Mouse (Mus musculus): ENCODE measurements around the gene Cpe. TPM values are rescaled to one million over a fixed set of nuclear protein-coding genes. Genes with fewer than 3 reads are reported as not detected.

The Cpe gene
- polyA plus RNA-seq, 1 experiment from 2014 or later = 260 TPM

GRCm38 (mm10) chr8:64652285-64652684 is 40.6 kb downstream of the Cpe start:
- Histone ChIP-seq H3K27me3 (ENCODE audit: control insufficient read depth, insufficient read depth, low read length) (no peaks in the 10 kb centered on the region), H3K9me3 (ENCODE audit: control insufficient read depth, low read length) (no peaks in the 10 kb centered on the region), H3K36me3 (ENCODE audit: control insufficient read depth, insufficient read depth, low read length) (no peaks in the 10 kb centered on the region), H3K4me2 (ENCODE audit: low read depth, low read length, severe bottlenecking) (no peak overlapping the region), H3K9ac (ENCODE audit: low read length) (no peak overlapping the region), H3K4me3 (ENCODE audit: low read depth, low read length) (no peak overlapping the region), H3K4me1 (replicated peaks; ENCODE audit: control insufficient read depth, insufficient read depth, low read length) (no peaks in the 10 kb centered on the region), H3K27ac (ENCODE audit: low read depth, low read length) (no peak overlapping the region)
- ATAC-seq (replicated peaks; ENCODE audit: low FRiP score) = no peak
- DNase-seq (ENCODE audit: low spot score) = no peak

GRCm38 (mm10) chr8:64648063-64648462 is 44.8 kb downstream of the Cpe start:
- 90% methylated on average over 4 of the region's 4 CpGs for WGBS
- Histone ChIP-seq H3K27me3 (ENCODE audit: control insufficient read depth, insufficient read depth, low read length) (no peaks in the 10 kb centered on the region), H3K9ac (ENCODE audit: low read length) (no peak overlapping the region), H3K4me1 (replicated peaks; ENCODE audit: control insufficient read depth, insufficient read depth, low read length) (no peaks in the 10 kb centered on the region), H3K27ac (ENCODE audit: low read depth, low read length) (no peak overlapping the region), H3K36me3 (ENCODE audit: control insufficient read depth, insufficient read depth, low read length) (no peaks in the 10 kb centered on the region), H3K4me3 (ENCODE audit: low read depth, low read length) (no peak overlapping the region), H3K9me3 (ENCODE audit: control insufficient read depth, low read length) (no peaks in the 10 kb centered on the region), H3K4me2 (ENCODE audit: low read depth, low read length, severe bottlenecking) (no peak overlapping the region)
- ATAC-seq (replicated peaks; ENCODE audit: low FRiP score) (no peak), DNase-seq (ENCODE audit: low spot score) (no peak)

GRCm38 (mm10) chr8:64647148-64647547 is 45.7 kb downstream of the Cpe start:
- no peaks in the 10 kb centered on the region for H3K9me3 ChIP-seq (ENCODE audit: control insufficient read depth, low read length)
- H3K4me2 ChIP-seq (ENCODE audit: low read depth, low read length, severe bottlenecking) = no peak overlapping the region
- H3K4me1 ChIP-seq (replicated peaks; ENCODE audit: control insufficient read depth, insufficient read depth, low read length) = no peaks in the 10 kb centered on the region
- H3K4me3 ChIP-seq (ENCODE audit: low read depth, low read length) = no peak overlapping the region
- H3K27me3 ChIP-seq (ENCODE audit: control insufficient read depth, insufficient read depth, low read length) = no peaks in the 10 kb centered on the region
- 92% methylated on average over 3 of the region's 3 CpGs for WGBS
- H3K9ac ChIP-seq (ENCODE audit: low read length) = no peak overlapping the region
- H3K27ac ChIP-seq (ENCODE audit: low read depth, low read length) = no peak overlapping the region
- DNase-seq (ENCODE audit: low spot score) (no peak), ATAC-seq (replicated peaks; ENCODE audit: low FRiP score) (no peak)
- no peaks in the 10 kb centered on the region for H3K36me3 ChIP-seq (ENCODE audit: control insufficient read depth, insufficient read depth, low read length)

- Histone ChIP-seq H3K9ac (ENCODE audit: low read length) (no peak overlapping the region), H3K36me3 (ENCODE audit: control insufficient read depth, insufficient read depth, low read length) (no peaks in the 10 kb centered on the region), H3K27me3 (ENCODE audit: control insufficient read depth, insufficient read depth, low read length) (no peaks in the 10 kb centered on the region), H3K4me1 (replicated peaks; ENCODE audit: control insufficient read depth, insufficient read depth, low read length) (no peaks in the 10 kb centered on the region), H3K9me3 (ENCODE audit: control insufficient read depth, low read length) (no peaks in the 10 kb centered on the region), H3K4me2 (ENCODE audit: low read depth, low read length, severe bottlenecking) (no peak overlapping the region), H3K27ac (ENCODE audit: low read depth, low read length) (no peak overlapping the region), H3K4me3 (ENCODE audit: low read depth, low read length) (no peak overlapping the region)
- ATAC-seq (replicated peaks; ENCODE audit: low FRiP score) (no peak), DNase-seq (ENCODE audit: low spot score) (no peak)
- WGBS = 90% methylated on average over 5 of the region's 5 CpGs
Observed at GRCm38 (mm10) chr8:64646421-64646820, 46.4 kb downstream of the Cpe start.

- Histone ChIP-seq H3K4me1 (replicated peaks; ENCODE audit: control insufficient read depth, insufficient read depth, low read length) (0 out of 2 replicates have a peak, but pooled peaks cover 2% of the 10 kb centered on the region), H3K9me3 (ENCODE audit: control insufficient read depth, low read length) (no peaks in the 10 kb centered on the region), H3K4me2 (ENCODE audit: low read depth, low read length, severe bottlenecking) (no peak overlapping the region), H3K27me3 (ENCODE audit: control insufficient read depth, insufficient read depth, low read length) (no peaks in the 10 kb centered on the region), H3K9ac (ENCODE audit: low read length) (no peak overlapping the region), H3K36me3 (ENCODE audit: control insufficient read depth, insufficient read depth, low read length) (no peaks in the 10 kb centered on the region), H3K27ac (ENCODE audit: low read depth, low read length) (no peak overlapping the region), H3K4me3 (ENCODE audit: low read depth, low read length) (no peak overlapping the region)
- WGBS = 93% methylated on average over 12 of the region's 12 CpGs
- no peak for DNase-seq (ENCODE audit: low spot score)
- ATAC-seq (replicated peaks; ENCODE audit: low FRiP score) = no peak
Observed at GRCm38 (mm10) chr8:64644108-64645005, 48.5 kb downstream of the Cpe start.

- 86% methylated on average over 4 of the region's 4 CpGs for WGBS
- ATAC-seq (replicated peaks; ENCODE audit: low FRiP score) = no peak
Observed at GRCm38 (mm10) chr8:64643382-64643781, 49.5 kb downstream of the Cpe start.

GRCm38 (mm10) chr8:64642799-64643198 is 50.1 kb downstream of the Cpe start:
- 89% methylated on average over 3 of the region's 3 CpGs for WGBS
- ATAC-seq (replicated peaks; ENCODE audit: low FRiP score) = no peak
- no peaks in the 10 kb centered on the region for H3K27me3 ChIP-seq (ENCODE audit: control insufficient read depth, insufficient read depth, low read length)

More at GRCm38 (mm10) chr8:64643382-64643781, 49.5 kb downstream of the Cpe start:
- Histone ChIP-seq H3K36me3 (ENCODE audit: control insufficient read depth, insufficient read depth, low read length) (no peaks in the 10 kb centered on the region), H3K4me3 (ENCODE audit: low read depth, low read length) (no peak overlapping the region), H3K9ac (ENCODE audit: low read length) (no peak overlapping the region), H3K27me3 (ENCODE audit: control insufficient read depth, insufficient read depth, low read length) (no peaks in the 10 kb centered on the region), H3K4me2 (ENCODE audit: low read depth, low read length, severe bottlenecking) (no peak overlapping the region), H3K4me1 (replicated peaks; ENCODE audit: control insufficient read depth, insufficient read depth, low read length) (0 out of 2 replicates have a peak, but pooled peaks cover 2% of the 10 kb centered on the region), H3K9me3 (ENCODE audit: control insufficient read depth, low read length) (no peaks in the 10 kb centered on the region), H3K27ac (ENCODE audit: low read depth, low read length) (no peak overlapping the region)
- DNase-seq (ENCODE audit: low spot score) = no peak

GRCm38 (mm10) chr8:64640599-64640998 is 52.3 kb downstream of the Cpe start:
- 0 out of 2 replicates have a peak, but pooled peaks cover 2% of the 10 kb centered on the region for H3K4me1 ChIP-seq (replicated peaks; ENCODE audit: control insufficient read depth, insufficient read depth, low read length)
- 87% methylated on average over 1 of the region's 1 CpGs for WGBS
- no peak for DNase-seq (ENCODE audit: low spot score)
- H3K27ac ChIP-seq (ENCODE audit: low read depth, low read length) = no peak overlapping the region
- no peaks in the 10 kb centered on the region for H3K36me3 ChIP-seq (ENCODE audit: control insufficient read depth, insufficient read depth, low read length)
- ATAC-seq (replicated peaks; ENCODE audit: low FRiP score) = 0 out of 2 replicates have a peak, but pooled peaks have one; percentile 44
- H3K4me2 ChIP-seq (ENCODE audit: low read depth, low read length, severe bottlenecking) = no peak overlapping the region
- no peaks in the 10 kb centered on the region for H3K27me3 ChIP-seq (ENCODE audit: control insufficient read depth, insufficient read depth, low read length)
- H3K9ac ChIP-seq (ENCODE audit: low read length) = no peak overlapping the region
- H3K4me3 ChIP-seq (ENCODE audit: low read depth, low read length) = no peak overlapping the region
- no peaks in the 10 kb centered on the region for H3K9me3 ChIP-seq (ENCODE audit: control insufficient read depth, low read length)

More at GRCm38 (mm10) chr8:64642799-64643198, 50.1 kb downstream of the Cpe start:
- Histone ChIP-seq H3K9me3 (ENCODE audit: control insufficient read depth, low read length) (no peaks in the 10 kb centered on the region), H3K9ac (ENCODE audit: low read length) (no peak overlapping the region), H3K27ac (ENCODE audit: low read depth, low read length) (no peak overlapping the region), H3K4me3 (ENCODE audit: low read depth, low read length) (no peak overlapping the region), H3K36me3 (ENCODE audit: control insufficient read depth, insufficient read depth, low read length) (no peaks in the 10 kb centered on the region), H3K4me2 (ENCODE audit: low read depth, low read length, severe bottlenecking) (no peak overlapping the region), H3K4me1 (replicated peaks; ENCODE audit: control insufficient read depth, insufficient read depth, low read length) (0 out of 2 replicates have a peak, but pooled peaks cover 2% of the 10 kb centered on the region)
- DNase-seq (ENCODE audit: low spot score) = no peak

All from forebrain, embryonic 11.5 days (tissue).